Mouse (Mus musculus) spleen, postnatal 14 days (tissue): ENCODE measurements at regions not wholly inside any gene's neighbourhood (a gene's known extent, or its start where the extent isn't known, plus 50 kb on each side); places are given as distances from the start of the nearest gene placed in this dataset.

Experiments
- DNase-seq, 2 experiments: peaks; one replicate each; pipeline ENCODE4 v3.0.0; 2021 to 2022; ENCODE audit warnings: low spot score in 2 of 2

DNA sequence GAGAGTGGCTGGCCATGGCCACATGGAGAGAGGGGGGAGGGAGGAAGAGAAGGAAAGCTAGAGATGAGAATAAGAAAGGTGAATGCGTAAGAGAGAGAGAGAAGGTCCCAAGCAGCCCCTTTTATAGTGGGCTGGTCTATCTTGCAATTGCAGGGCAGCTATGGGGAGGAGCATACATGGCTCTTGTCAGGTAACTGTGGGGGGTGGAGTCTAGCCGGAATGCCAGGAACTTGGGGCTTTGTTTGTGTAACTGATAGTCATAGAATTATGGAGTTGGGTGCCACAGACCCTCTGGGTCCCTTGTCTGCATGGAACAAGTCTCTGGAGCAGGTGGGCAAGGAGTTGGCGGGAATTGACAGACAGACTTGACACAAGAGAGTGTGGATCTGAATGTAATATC lies 2151.8 kb downstream of the 4930444P10Rik start:
- no peak for DNase-seq

DNA sequence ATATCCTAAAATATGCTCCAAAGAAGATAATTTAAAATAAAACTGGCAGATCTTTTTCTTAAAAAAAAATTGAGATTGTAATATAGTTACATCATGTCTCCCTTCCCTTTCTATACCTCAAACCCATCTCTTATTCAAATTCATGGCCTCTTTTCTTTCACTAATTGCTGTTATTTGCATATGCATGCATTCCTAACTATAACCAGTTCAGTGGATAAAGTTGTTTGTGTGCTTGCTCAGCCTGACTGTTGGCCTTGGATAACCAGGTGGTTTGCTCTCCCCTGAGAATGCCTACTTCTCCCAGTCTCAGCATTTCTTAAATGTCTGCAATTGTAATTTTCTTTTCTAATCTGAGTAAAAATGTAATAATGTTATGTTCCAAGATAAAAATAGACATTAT lies 2154.8 kb downstream of the 4930444P10Rik start:
- no peak for DNase-seq

DNA sequence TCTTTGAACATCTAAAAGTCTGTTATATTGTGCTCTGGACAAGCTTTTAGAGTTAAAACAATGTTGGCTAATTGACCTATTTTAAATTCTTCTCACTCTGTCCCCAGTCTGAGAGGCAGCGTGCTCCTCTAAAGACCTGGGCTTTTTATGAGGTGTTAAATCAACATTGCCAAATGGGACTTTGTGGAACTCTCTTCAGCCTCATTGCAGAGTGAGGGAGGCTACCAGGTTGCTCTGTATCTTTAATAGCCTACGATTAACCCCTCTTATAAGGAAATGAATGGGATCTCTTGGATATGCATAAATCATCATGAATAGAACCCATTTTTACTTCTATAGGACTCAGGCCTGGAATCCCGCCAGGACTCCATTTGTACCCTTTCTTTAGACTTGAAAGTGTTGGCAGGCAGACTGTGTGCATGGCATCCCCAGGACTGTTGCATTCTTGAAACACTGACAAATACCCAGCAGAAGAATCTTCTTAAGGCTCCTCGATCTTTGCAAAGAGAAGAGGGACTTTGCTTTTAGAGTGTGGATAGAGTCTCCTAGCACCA lies 2157.1 kb downstream of the 4930444P10Rik start:
- no peak for DNase-seq

DNA sequence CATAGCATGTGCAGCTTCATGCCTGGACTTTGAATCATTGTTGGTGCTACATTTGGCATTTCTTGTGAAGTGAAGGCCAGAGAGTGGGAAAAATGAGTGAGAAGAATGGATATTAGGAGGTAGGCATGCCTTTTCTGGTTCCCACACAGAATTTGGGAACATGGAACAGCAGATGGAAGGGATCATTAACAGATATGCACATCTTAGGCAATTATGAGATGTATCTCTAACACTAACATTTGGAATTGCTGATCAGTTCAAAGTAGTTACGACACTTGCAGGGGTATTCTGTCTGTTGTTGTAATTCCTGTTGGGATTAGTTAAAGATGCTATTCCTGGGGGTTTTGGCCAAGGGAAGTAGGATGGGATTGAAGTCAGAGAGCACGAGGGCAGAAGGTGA lies 2164.4 kb downstream of the 4930444P10Rik start:
- DNase-seq = no peak

DNA sequence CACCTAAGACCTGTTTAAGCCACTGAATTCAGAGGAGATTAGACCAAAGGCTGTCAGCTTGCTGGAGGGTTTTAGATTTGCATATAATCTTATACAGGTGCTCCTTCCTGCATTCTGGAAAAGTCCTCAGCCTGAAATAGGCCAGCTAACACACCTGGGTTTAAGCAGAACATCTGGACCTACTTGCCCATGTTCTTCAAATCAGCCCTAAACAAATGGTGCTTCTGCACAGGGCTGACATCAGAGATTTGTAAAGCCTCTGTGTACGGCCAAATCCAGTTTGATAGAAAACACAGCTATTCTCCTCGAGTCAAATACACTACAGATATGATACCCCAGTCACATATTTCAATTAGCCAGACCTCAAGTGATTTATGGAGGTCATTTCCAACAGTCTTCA lies 2165.2 kb downstream of the 4930444P10Rik start:
- no peak for DNase-seq

DNA sequence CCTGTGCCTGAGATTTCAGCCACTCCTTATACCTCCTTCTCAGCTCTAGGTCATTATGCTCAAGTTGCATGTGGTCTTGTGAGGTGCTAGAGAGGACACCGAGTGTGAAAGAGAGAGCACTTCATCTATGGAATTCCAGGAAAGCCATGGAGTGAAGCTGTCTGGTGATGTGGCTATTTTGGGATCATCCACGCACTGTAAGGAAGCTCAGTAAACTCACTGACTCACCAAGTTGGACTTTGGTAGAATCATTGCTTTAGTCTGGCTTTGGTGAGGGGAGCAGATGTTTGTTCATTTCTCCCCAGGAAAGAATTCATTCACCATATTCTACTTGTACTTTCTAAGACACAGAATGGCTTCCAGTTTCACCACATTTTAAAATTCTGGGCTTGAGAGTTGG lies 2167.1 kb downstream of the 4930444P10Rik start:
- no peak for DNase-seq

DNA sequence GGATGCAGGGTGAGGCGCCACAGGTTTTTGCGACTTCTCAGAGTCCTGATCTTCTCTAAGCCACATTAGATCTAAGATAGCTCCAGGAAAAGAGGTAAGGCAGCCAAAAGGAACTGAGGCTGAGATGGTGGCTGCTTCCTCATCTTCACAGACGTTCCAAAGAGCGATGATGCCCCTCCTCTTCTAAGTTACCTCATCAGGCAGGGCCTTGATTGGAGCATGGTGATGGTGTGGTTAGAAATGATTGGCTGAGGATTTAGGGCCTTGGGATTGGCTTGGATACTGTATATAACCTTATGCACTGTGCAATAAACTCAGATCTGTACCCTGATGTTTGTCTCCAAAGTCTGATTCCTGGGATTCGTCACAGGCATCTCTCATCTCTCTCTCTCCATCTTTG lies 2177.9 kb downstream of the 4930444P10Rik start:
- no peak for DNase-seq

DNA sequence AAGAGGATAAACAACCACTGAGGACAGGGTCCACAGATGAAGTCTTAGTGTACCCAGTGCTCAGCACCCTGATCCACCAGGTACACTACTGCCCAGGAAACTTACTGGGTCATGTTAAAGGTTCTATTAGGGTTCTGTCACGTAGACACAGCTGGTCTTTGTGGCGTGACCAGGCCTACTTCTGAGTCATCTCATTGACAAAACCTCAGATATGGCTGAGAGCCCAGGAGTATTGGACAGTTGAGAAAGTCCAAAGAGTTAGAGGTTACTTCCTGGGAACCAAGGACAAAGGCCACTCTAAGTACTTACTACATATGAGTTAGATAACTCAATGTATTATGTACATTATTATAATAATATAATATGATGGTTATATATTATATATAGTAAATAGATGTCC lies 2214.0 kb downstream of the 4930444P10Rik start:
- DNase-seq = no peak

DNA sequence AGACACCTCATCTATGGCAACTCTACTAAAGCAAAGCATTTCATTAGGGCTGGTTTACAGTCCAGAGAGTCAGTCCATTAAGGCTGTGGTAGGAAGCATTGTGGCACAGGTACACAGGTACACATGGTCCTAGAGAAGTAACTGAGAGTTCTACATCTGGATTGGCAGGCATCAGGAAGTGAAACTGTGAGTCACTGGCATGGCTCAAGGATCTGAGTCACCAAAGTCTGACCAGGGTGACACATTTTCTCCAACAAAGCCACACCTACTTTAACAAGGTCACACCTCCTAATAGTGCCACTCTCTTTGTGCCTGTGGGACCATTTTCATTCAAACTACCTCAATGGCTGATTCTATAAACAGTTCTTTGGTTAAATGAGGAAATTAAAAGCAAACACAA lies 2219.2 kb downstream of the 4930444P10Rik start:
- DNase-seq = no peak

DNA sequence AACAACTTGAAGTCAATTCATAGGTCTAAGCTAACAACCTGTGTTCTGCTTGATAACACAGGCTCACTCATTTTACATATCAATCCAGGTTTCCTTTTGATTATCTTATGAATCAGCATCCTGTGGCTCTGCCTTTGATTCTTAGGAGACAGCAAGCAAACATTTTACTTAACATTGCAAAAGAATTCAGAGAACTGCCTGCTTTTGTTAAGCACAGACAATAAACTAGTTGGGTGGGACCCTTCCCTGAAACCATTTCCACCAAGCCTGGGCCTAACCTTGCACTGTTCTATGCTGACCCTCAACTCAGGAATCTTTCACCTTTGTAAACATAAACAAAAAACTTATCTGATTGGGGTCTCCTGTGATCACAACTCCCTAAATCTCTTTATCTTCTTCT lies 2220.6 kb downstream of the 4930444P10Rik start:
- DNase-seq = no peak

DNA sequence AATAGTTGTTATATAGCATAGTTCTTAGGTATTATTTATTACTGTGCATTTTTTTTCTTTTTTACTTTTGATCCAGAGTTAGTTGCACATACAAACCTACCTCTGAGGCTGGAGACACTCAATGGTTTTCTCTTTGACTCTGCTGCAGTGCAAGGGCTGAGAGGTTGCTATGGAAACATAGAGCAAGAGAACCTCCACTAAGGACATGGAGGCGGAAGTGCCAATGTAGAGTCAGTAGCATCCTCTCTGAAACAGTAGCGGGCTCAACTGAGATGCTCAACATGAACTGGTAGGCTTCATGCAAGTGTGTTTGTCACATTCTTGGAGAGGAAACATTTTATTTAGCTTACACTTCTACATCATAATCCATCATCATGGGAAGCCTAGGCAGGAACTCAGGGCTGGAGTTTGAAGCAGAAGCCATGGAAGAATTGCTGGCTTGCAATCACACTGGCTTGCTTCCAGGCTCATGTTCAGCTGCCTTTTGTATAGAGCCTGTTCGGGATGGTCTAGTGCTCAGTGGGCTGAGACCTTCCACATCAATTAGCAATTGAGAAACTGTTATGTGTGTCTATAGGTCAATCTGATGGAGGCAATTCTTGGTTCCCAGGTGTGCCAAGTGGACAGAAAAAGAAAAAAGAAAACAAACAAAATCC lies 2222.4 kb downstream of the 4930444P10Rik start:
- DNase-seq = no peak

DNA sequence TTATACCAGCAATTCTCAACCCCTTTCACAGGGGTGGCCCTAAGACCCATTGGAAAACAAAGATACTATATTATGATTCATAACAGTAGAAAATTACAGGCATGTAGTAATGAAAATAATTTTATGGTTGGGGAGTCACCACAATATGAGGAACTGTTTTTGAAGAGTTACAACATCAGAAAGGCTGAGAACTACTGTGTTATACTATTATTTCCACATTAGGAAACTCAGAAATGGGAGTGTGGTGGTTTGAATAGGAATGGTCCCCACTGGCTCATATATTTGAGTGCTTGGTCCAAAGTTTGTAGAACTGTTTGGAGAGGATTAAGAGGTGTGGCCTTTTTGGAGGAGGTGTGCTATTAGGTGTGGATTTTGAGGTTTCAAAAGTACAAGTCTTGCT lies 2227.4 kb downstream of the 4930444P10Rik start:
- no peak for DNase-seq

DNA sequence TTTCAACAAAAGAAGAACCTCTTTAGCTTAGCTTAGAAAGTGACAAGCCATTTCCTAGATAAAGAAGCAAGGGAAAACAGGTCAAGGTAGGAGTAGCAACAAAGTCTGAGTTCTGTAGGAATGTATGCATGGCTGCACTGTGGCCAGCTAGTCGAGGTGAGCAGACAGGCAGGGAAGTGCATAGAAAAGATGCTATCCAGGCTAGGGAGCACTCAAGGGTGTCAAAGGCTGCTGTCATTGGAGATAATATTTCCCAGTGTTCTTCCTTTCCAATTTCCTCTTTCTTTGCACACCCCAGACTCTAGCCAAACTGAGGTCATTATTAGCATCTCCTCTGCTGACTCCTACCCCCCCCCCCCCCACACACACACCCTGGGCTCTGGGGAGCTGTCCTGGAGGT lies 2229.4 kb downstream of the 4930444P10Rik start:
- DNase-seq = no peak

DNA sequence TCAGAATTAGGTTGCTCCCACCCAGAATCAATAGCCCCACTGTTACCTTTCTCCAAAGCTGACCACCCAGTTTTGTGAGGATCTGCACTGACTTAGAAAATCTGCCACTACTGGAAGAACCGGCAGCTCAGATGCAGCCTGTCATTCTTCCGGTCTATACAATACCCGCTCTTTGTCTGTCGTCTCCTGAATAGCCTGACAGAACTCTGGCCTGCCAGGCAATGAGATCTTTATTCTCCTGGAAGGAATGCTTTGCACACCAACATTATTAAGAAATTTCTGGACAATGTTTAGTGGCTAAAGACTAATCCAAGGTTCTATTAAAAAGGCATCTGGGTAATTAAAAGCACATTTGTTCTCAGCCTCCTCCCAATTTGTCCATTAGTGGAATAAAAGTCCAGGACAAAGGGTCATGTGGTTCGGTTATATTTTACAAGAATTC lies 2232.0 kb downstream of the 4930444P10Rik start:
- DNase-seq = no peak

DNA sequence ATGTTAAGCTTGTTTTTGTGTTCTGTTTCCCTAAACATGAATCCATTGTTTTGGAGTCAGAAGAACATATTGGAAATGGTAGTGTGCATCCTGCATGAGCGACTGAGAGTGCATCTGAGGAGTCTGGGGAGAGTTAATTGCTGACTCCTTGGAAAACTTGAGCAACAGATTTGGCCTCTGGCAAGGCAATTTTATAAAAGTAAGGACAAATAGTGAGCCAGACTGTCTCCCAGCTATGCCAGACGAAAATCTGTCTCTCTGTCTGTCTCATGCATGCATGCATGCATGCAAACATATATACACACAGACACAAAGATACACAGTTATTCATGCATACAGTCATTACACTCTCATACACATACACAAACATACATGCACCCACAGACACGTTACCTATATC lies 2232.7 kb downstream of the 4930444P10Rik start:
- no peak for DNase-seq

DNA sequence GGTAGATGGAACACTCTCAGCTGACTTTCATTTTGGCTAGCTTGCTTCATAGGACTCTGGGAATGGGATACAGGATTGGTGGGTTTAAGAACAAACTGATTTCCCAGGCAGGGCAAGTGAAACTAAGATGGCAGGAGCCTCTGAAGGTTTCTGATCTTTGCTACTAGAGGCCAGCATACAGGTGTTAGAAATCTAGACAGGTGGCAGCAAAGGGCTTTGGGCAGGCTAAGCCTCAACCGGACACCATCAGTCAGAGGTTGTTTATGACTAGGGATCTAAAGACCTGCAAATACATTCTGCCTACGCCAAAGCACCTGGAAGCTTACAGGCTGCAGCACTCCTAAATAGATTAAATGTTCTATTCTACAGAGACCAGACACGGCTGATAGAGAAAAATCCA lies 2233.4 kb downstream of the 4930444P10Rik start:
- no peak for DNase-seq

DNA sequence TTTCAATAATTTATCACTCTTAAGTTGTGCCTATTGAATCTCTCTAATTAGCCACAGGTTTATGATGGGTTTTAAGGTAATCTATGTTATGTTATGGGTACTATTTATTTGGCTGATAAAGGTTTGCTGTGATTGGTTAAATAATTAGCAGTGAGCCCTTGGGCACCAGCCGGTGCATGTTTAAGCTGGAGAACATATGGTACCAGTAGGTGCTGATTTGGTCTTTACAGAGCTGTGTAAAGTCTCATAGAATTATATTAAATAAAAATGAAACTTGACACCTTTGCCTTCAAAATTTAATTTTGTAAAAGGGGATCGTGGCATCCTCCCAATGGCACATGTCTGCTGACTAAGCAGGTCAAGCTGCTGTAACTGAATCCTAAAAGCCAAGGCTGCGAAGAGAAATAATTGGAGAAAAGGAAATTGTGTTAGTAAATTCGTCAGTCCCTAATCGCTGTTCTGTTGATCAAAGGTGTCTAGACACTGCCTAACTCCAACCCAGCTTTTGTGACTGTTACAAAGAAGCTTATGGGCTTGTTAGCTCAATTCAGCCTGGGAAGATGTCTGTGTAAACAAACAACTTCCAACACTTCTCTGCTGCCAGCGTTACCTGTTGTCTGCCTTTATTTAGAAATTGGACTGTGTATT lies 2234.6 kb downstream of the 4930444P10Rik start:
- DNase-seq = no peak

DNA sequence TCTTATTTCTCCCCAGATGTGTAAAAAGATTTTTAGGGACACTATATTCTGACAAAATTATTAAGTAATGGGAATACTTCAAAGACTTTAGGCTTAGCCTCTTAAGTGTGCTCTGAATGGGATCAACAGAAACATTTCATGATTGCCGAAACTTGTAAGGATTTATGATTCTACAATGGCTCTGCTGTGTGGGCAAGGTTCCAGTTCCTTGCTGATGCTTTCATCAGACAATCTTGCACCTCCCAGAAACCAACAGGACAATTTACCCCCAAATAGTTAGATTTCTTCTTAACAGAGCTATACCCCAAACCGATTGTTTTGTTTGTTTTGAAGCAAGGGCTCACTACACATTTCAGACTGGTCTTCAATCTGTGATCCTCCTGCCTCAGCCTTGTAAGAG lies 2236.1 kb downstream of the 4930444P10Rik start:
- no peak for DNase-seq

DNA sequence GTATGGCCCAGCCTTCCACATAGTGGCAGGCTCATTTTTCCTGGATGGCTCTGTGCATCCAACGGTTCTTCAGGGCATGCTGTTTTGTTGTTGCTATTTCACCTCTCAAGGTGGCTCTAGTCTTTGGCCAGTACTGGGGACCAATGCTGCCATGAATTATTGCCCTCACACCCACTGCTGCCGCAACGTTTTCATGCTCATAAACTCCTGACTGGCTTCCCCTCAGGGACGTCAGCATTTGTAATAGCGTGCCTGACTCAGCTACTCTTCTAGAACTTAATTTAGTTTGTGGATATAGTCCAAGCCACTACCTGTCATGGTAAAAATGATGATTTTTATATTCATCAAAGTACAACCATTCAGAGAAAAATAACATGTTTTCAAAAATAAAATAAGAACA lies 2242.0 kb downstream of the 4930444P10Rik start:
- no peak for DNase-seq

DNA sequence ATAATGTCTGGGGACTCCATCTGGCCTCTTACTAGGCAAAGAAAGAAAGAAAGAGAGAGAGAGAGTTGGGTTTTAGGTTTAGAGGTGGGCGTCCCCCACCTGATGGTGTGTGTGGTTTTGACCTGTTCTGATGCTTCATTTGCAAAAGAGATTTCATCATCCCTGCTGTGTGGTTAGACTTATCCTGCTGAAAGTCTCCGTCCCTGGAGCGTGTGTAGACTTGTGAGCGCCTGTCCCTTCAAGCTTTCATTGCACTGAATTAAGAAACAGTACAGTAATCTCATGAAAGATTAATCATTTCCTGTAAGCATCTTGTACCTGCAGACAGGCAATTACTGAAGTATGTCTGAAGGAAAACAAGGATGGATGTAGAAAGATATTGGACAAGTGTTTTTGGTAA lies 2244.1 kb downstream of the 4930444P10Rik start:
- no peak for DNase-seq

DNA sequence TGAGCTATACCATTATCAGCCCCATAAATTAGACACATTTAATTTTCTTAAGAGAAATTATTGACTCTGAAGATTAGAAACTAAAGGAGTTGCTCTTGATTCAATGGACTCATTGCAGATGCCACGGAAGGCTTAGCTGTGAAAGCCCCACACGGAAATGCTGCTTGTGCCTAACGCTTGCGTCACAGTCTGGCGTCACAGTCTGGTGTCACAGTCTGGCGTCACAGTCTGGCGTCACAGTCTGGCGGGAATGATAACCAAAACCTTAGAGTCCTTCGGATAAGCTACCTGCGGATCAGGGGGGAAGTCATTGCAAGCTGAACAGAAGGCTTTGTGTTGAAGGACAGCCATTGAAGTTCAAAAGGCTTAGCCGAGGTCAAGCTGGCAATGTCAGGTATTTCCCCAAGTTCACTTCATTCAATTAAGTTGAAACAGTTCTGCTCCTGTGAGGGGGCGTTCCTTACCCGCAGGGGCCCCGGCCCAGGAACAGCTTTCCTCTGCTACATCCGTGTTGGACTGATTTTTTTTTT lies 2246.7 kb downstream of the 4930444P10Rik start:
- DNase-seq = no peak

DNA sequence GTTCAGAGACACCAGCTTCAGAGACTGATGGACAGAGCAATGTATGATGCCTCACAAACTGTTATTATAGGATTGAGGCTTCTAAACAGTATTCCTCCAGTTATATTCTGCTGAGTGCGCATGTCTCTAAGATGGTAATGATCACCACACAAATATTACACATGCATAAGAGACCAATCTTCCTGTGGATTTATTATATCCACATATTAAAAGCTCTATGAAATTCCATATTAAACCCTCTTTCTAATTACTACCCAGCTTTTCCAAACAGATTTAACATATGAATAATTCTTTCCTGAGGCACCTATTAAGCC lies 2252.9 kb downstream of the 4930444P10Rik start:
- DNase-seq = no peak

DNA sequence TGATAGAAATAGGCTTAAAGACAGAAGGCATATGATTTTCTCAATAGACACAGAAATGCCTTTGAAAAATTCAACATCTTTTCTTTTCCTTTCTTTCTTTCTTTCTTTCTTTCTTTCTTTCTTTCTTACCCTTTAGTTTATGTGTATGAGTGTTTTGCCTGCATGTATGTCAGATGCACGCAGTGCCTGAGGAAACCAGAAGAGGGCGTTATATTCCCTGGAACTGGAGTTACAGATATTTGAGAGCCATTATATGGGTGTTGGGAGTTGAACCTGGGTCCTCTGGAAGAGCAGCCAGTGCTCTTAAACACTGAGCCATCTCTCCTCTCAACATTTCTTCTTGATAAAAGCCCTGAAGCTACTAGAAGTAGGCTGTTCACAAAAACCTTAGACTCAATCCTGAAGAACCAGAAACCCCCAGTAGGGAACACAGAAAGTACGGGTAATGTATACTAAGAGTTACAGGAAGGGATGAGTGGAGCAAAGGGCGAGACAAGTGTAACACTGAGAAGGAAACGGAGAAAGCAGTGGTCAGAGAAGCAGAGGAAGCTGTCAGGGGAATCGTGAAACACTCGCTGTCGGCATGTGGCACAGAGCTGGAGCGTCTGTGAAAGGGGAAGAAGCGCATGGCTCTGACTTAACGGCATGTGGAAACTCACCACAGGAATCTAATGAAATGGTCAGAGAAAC lies 2253.4 kb downstream of the 4930444P10Rik start:
- DNase-seq = no peak
